Mouse (Mus musculus): ENCODE measurements around the gene Macrod2.

DNA sequence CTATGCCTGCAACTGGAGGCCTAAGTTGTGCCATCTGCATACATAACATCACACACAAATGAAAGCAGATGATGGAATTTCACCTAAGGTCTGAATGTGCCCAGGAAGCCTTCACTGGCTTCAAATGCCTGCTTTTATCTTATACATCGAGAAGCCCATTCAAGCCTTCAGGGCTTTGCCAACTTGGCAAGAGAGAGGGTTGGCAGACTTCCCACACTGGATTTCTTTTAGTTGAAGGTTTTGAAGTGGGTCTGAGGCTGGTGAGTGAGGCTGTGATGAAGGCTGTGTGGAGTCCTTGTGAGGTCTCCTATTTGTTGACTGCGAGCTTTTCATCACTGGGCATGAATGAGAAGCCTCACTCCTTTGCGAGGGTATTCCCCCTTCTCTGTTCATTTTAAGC lies 444.8 kb downstream of the Macrod2 start:
- no peak for TF ChIP-seq CTCF (IDR thresholded peaks at IDR 0.05; ENCODE audit: low read depth)
- TF ChIP-seq EP300 (IDR thresholded peaks at IDR 0.05; ENCODE audit: low read depth) = no peak
